Mouse (Mus musculus) thymus, postnatal 14 days (tissue): ENCODE data around the gene Dnajb13.

Experiments used
- DNase-seq: peaks from one replicate; pipeline ENCODE4 v3.0.0; 2021

The Dnajb13 gene

GRCm38 (mm10) chr7:100514573-100514972 is at the start of gene Dnajb13:
Gene Dnajb13, minus strand, starts transcription at chr7:100514960.
- DNase-seq = no peak

GRCm38 (mm10) chr7:100561861-100562587 is 47.3 kb upstream of the Dnajb13 start:
- no peak for DNase-seq

GRCm38 (mm10) chr7:100559331-100559730 is 44.6 kb upstream of the Dnajb13 start:
- no peak for DNase-seq

- no peak for DNase-seq
Measured at GRCm38 (mm10) chr7:100557241-100557640, 42.5 kb upstream of the Dnajb13 start.

GRCm38 (mm10) chr7:100555431-100555951 is 40.7 kb upstream of the Dnajb13 start:
- no peak for DNase-seq

- no peak for DNase-seq
Measured at GRCm38 (mm10) chr7:100554939-100555338, 40.2 kb upstream of the Dnajb13 start.

- no peak for DNase-seq
Measured at GRCm38 (mm10) chr7:100550338-100551007, 35.7 kb upstream of the Dnajb13 start.

GRCm38 (mm10) chr7:100549796-100550195 is 35.0 kb upstream of the Dnajb13 start:
- DNase-seq = no peak

- DNase-seq = no peak
Measured at GRCm38 (mm10) chr7:100547631-100548030, 32.9 kb upstream of the Dnajb13 start.

- no peak for DNase-seq
Measured at GRCm38 (mm10) chr7:100544437-100544836, 29.7 kb upstream of the Dnajb13 start.

- no peak for DNase-seq
Measured at GRCm38 (mm10) chr7:100539516-100539915, 24.8 kb upstream of the Dnajb13 start.

GRCm38 (mm10) chr7:100537519-100537902 is 22.8 kb upstream of the Dnajb13 start:
- DNase-seq = no peak

GRCm38 (mm10) chr7:100536804-100537518 is 22.2 kb upstream of the Dnajb13 start, which contains the start of gene Coa4:
Gene Coa4, plus strand, starts transcription at chr7:100537071.
- peak; percentile 90 for DNase-seq

GRCm38 (mm10) chr7:100535831-100536230 is 21.1 kb upstream of the Dnajb13 start:
- no peak for DNase-seq

- DNase-seq = no peak
Measured at GRCm38 (mm10) chr7:100534216-100534615, 19.5 kb upstream of the Dnajb13 start.

GRCm38 (mm10) chr7:100533503-100533902 is 18.7 kb upstream of the Dnajb13 start:
- DNase-seq = no peak

GRCm38 (mm10) chr7:100530766-100531165 is 16.0 kb upstream of the Dnajb13 start:
- no peak for DNase-seq

- no peak for DNase-seq
Measured at GRCm38 (mm10) chr7:100524669-100525068, 9.9 kb upstream of the Dnajb13 start.

GRCm38 (mm10) chr7:100522222-100522621 is 7.5 kb upstream of the Dnajb13 start:
- DNase-seq = no peak

GRCm38 (mm10) chr7:100520663-100521285 is 6.0 kb upstream of the Dnajb13 start:
- peak; percentile 81 for DNase-seq

- no peak for DNase-seq
Measured at GRCm38 (mm10) chr7:100520204-100520603, 5.4 kb upstream of the Dnajb13 start.

GRCm38 (mm10) chr7:100511602-100512001 is 3.2 kb downstream of the Dnajb13 start:
- DNase-seq = no peak

GRCm38 (mm10) chr7:100508670-100509069 is 6.1 kb downstream of the Dnajb13 start:
- no peak for DNase-seq
